Mouse (Mus musculus) stomach, postnatal 0 days (tissue): ENCODE results near the gene N6amt1. TPM values are rescaled to one million over a fixed set of nuclear protein-coding genes. Genes with fewer than 3 reads are reported as not detected.

Experiments
- ATAC-seq: fragments of 200-750 bp; cut with Nextera tagmentation; 2 replicates; pipeline ENCODE4 v1.8.0; 2017; ENCODE audit not compliant: low FRiP score, low TSS enrichment
- DNase-seq: peaks from one replicate; pipeline ENCODE4 v3.0.0-alpha.2; 2016; ENCODE audit warnings: low spot score
- H3K27ac ChIP-seq: fragments of 300-500 bp; sonication (generic); replicated peaks from 2 replicates; pipeline ENCODE4 v1.5.1; 2014; ENCODE audit warnings: mild to moderate bottlenecking, control low read depth
- H3K27me3 ChIP-seq: fragments of 300-500 bp; sonication (generic); 2 replicates; pipeline ENCODE4 v1.6.1; 2014; ENCODE audit warnings: low read length; ENCODE audit not compliant: control insufficient read depth, insufficient read depth
- H3K36me3 ChIP-seq: fragments of 300-500 bp; sonication (generic); 2 replicates; pipeline ENCODE4 v1.6.1; 2014; ENCODE audit warnings: low read length, mixed read lengths; ENCODE audit not compliant: control insufficient read depth, insufficient read depth
- H3K4me1 ChIP-seq: fragments of 300-500 bp; sonication (generic); replicated peaks from 2 replicates; pipeline ENCODE4 v1.6.1; 2014; ENCODE audit warnings: antibody characterized with exemption; ENCODE audit not compliant: control insufficient read depth, insufficient read depth
- H3K4me2 ChIP-seq: fragments of 300-500 bp; sonication (generic); replicated peaks from 2 replicates; pipeline ENCODE4 v1.6.1; 2014; ENCODE audit warnings: low read depth, mild to moderate bottlenecking, control low read depth, moderate library complexity
- H3K4me3 ChIP-seq: fragments of 300-500 bp; sonication (generic); 2 replicates; pipeline ENCODE4 v1.5.1; 2014; ENCODE audit warnings: low read depth, low read length, control low read depth
- H3K9ac ChIP-seq: fragments of 300-500 bp; sonication (generic); 2 replicates; pipeline ENCODE4 v1.6.1; 2014; ENCODE audit warnings: mild to moderate bottlenecking, low read length, control low read depth, mixed read lengths
- H3K9me3 ChIP-seq: fragments of 300-500 bp; sonication (generic); 2 replicates; pipeline ENCODE4 v1.6.1; 2016; ENCODE audit warnings: low read length; ENCODE audit not compliant: control insufficient read depth
- CTCF ChIP-seq: IDR thresholded peaks from 2 replicates; pipeline ENCODE4 v1.5.1; 2016; ENCODE audit warnings: antibody characterized with exemption, low read depth, mild to moderate bottlenecking, moderate library complexity
- EP300 ChIP-seq: optimal IDR thresholded peaks from 2 replicates; pipeline ENCODE3; 2016; ENCODE audit warnings: antibody characterized with exemption
- WGBS: fragments of 180-500 bp; shearing (Covaris S2); extraction: QIAGEN DNeasy Blood & Tissue Kit; methylation state at CpG from one replicate; pipeline ENCODE4 v1.1.7; 2014; 5-methylcytosine and 5-hydroxymethylcytosine counted together
- polyA plus RNA-seq: library from polyadenylated mRNA; unstranded; fragments of >200 nt; fragmentation: Nextera tagmentation; extraction: Ambion mirVana; gene quantifications from 2 replicates; pipeline ENCODE4 v1.2.1, GENCODE M21; 2015

The N6amt1 gene
- polyA plus RNA-seq, 1 experiment from 2014 or later: 19.9 TPM

GRCm38 (mm10) chr16:87318998-87319397 is 35.0 kb upstream of the N6amt1 start:
- Histone ChIP-seq H3K9ac (no peak overlapping the region), H3K36me3 (no peaks in the 10 kb centered on the region), H3K9me3 (no peaks in the 10 kb centered on the region), H3K4me2 (no peak overlapping the region), H3K4me1 (no peaks in the 10 kb centered on the region), H3K27ac (no peak overlapping the region), H3K4me3 (no peak overlapping the region), H3K27me3 (no peaks in the 10 kb centered on the region)
- DNase-seq: no peak
- 73% methylated on average over 5 of the region's 5 CpGs for WGBS
- no peak for ATAC-seq
- TF ChIP-seq EP300 (no peak), CTCF (no peak)

- TF ChIP-seq EP300 (no peak), CTCF (no peak)
- Histone ChIP-seq H3K27ac (no peak overlapping the region), H3K27me3 (no peaks in the 10 kb centered on the region), H3K9me3 (no peaks in the 10 kb centered on the region), H3K4me1 (no peaks in the 10 kb centered on the region), H3K36me3 (no peaks in the 10 kb centered on the region), H3K4me3 (no peak overlapping the region), H3K9ac (no peak overlapping the region), H3K4me2 (no peak overlapping the region)
- peak; percentile 57; the same call in 1 of the 2 replicates for ATAC-seq
- WGBS: 54% methylated on average over 5 of the region's 5 CpGs
- DNase-seq: no peak
These were observed 34.3 kb upstream of the N6amt1 start for GRCm38 (mm10) chr16:87319541-87320251.

- no peak for DNase-seq
- Histone ChIP-seq H3K27me3 (no peaks in the 10 kb centered on the region), H3K4me2 (no peak overlapping the region), H3K36me3 (no peaks in the 10 kb centered on the region), H3K4me1 (no peaks in the 10 kb centered on the region), H3K9ac (no peak overlapping the region), H3K27ac (no peak overlapping the region), H3K4me3 (no peak overlapping the region), H3K9me3 (no peaks in the 10 kb centered on the region)
- no peak for TF ChIP-seq EP300
- TF ChIP-seq CTCF: no peak
- 61% methylated on average over 2 of the region's 2 CpGs for WGBS
- no peak; the same call in 1 of the 2 replicates for ATAC-seq
These were observed 33.8 kb upstream of the N6amt1 start for GRCm38 (mm10) chr16:87320252-87320555.

- H3K27me3 ChIP-seq: no peaks in the 10 kb centered on the region
- H3K36me3 ChIP-seq: no peaks in the 10 kb centered on the region
- no peak for DNase-seq
- ATAC-seq: no peak
- 38% methylated on average over 5 of the region's 5 CpGs for WGBS
- no peak overlapping the region for H3K4me3 ChIP-seq
- H3K9ac ChIP-seq: no peak overlapping the region
- no peaks in the 10 kb centered on the region for H3K4me1 ChIP-seq
- no peak overlapping the region for H3K27ac ChIP-seq
- TF ChIP-seq CTCF (no peak), EP300 (no peak)
- no peaks in the 10 kb centered on the region for H3K9me3 ChIP-seq
- H3K4me2 ChIP-seq: no peak overlapping the region
These were observed 29.4 kb upstream of the N6amt1 start for GRCm38 (mm10) chr16:87324571-87324970.

- 90% methylated on average over 3 of the region's 3 CpGs for WGBS
- H3K4me2 ChIP-seq: no peak overlapping the region
- no peaks in the 10 kb centered on the region for H3K27me3 ChIP-seq
- no peak overlapping the region for H3K9ac ChIP-seq
- H3K36me3 ChIP-seq: no peaks in the 10 kb centered on the region
- no peaks in the 10 kb centered on the region for H3K4me1 ChIP-seq
- ATAC-seq (no peak), DNase-seq (no peak)
- no peak for TF ChIP-seq CTCF
- H3K27ac ChIP-seq: no peak overlapping the region
- no peak overlapping the region for H3K4me3 ChIP-seq
- H3K9me3 ChIP-seq: no peaks in the 10 kb centered on the region
These were observed 24.0 kb upstream of the N6amt1 start for GRCm38 (mm10) chr16:87329986-87330385.

DNA sequence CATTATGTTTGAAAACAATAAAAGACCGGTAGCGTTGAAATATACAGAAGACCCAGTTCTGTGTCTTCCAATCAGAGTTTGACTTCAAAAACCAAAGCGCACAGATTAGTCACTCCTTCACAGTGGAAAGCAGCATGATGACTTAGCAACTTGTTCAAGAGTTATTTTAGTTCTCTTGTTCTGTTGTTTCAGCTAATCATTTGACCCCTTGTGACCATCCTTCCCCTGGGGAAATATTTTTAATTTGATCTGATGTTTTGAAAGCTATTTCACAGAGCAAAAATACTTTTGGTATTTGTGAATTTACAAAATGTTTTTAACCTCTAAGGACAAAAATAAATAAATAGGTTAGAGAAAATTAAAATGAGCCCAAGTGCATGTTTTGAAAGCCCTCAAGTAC is 19.2 kb upstream of the N6amt1 start:
- no peak for ATAC-seq
- Histone ChIP-seq H3K4me2 (no peak overlapping the region), H3K4me3 (no peak overlapping the region), H3K9ac (no peak overlapping the region), H3K9me3 (no peaks in the 10 kb centered on the region), H3K27me3 (no peaks in the 10 kb centered on the region), H3K4me1 (no peaks in the 10 kb centered on the region), H3K27ac (no peak overlapping the region), H3K36me3 (no peaks in the 10 kb centered on the region)
- no peak for TF ChIP-seq EP300
- TF ChIP-seq CTCF: no peak
- WGBS: 92% methylated on average over 3 of the region's 3 CpGs
- no peak for DNase-seq
